Mouse (Mus musculus) gastrocnemius, adult 2 months (tissue): ENCODE data around the gene Dnajc16. TPM values are rescaled to one million over a fixed set of nuclear protein-coding genes. Genes with fewer than 3 reads are reported as not detected.

ENCODE experiments used
- DNase-seq: peaks from one replicate; pipeline ENCODE4 v3.0.0; 2022
- H3K27ac ChIP-seq: fragments of 200-600 bp; 2 replicates; pipeline ENCODE4 v1.8.1; 2022; ENCODE audit warnings: mild to moderate bottlenecking
- H3K4me3 ChIP-seq: fragments of 200-600 bp; 2 replicates; pipeline ENCODE4 v1.8.1; 2022; ENCODE audit warnings: mild to moderate bottlenecking, moderate library complexity
- CTCF ChIP-seq: fragments of 200-600 bp; IDR thresholded peaks from 2 replicates; pipeline ENCODE4 v1.8.1; 2022; ENCODE audit warnings: antibody characterized with exemption, mild to moderate bottlenecking, moderate library complexity
- intact Hi-C: fragments of 180-260 bp; cut with DNase I; formaldehyde crosslinking; loops from one replicate; pipeline ENCODE4 v1.15.1; 2025
- total RNA-seq, 2 experiments: library from RNA; stranded (reverse); gene quantifications; 2 replicates each; pipeline ENCODE4 v1.2.3; 2021

Gene Dnajc16
- total RNA-seq, 2 experiments from 2014 or later: 12.6 to 12.9 TPM

GRCm38 (mm10) chr4:141731766-141732165 is 59.0 kb downstream of the Dnajc16 start:
- no peak for TF ChIP-seq CTCF
- no peak overlapping the region for H3K4me3 ChIP-seq
- no peak overlapping the region for H3K27ac ChIP-seq
- intact Hi-C loops: no loop called here
- no peak for DNase-seq

DNA sequence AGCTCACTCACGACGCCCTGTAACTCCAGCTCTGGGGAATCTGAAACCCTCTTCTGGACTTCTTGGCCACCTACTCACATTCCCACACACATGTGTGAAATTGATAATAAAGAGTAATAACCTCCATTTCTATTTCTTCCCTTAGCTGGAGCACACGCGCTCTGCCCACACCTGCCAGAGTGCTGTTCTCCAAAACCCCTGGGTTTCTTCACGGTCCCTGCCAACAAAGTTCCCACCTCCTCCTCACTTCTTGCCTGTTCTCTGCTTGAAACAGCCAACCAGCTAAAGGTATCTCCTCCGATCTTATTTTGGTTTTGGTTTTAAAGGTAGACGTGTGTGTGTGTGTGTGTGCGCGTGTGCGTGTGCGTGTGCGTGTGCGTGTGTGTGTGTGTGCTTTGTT is 60.3 kb downstream of the Dnajc16 start:
- Histone ChIP-seq H3K27ac (peak overlapping the region; percentile 51; the same call in 1 of the 2 replicates), H3K4me3 (no peak overlapping the region)
- DNase-seq: no peak
- intact Hi-C loops: no loop called here
- TF ChIP-seq CTCF: no peak

- Histone ChIP-seq H3K27ac (no peak overlapping the region), H3K4me3 (no peak overlapping the region)
- no peak for DNase-seq
- intact Hi-C loops: no loop called here
- TF ChIP-seq CTCF: no peak
These were observed 61.5 kb downstream of the Dnajc16 start for GRCm38 (mm10) chr4:141729266-141729665.

DNA sequence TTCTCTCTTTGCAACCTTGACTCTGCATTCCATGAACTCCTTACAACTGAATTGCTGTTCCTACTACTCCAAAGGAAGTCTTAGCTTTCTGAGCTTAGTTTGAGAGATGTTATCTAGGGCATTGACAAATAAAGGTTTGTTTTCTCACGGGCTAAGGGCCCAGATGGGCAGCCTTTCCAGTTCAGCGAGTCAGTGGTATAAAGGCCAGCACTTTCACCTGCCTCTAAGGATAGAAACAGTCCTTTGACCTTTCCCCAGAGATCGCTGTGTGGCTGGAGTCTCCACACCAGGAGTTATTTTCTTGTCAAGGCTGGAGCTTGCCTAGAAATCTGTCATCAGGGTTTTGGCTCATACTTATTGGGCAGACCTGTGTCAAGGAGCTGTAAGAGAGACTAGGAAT is 65.0 kb downstream of the Dnajc16 start:
- no peak for TF ChIP-seq CTCF
- Histone ChIP-seq H3K4me3 (no peak overlapping the region), H3K27ac (peak overlapping the region; percentile 80)
- intact Hi-C loops: no loop called here
- no peak for DNase-seq

DNA sequence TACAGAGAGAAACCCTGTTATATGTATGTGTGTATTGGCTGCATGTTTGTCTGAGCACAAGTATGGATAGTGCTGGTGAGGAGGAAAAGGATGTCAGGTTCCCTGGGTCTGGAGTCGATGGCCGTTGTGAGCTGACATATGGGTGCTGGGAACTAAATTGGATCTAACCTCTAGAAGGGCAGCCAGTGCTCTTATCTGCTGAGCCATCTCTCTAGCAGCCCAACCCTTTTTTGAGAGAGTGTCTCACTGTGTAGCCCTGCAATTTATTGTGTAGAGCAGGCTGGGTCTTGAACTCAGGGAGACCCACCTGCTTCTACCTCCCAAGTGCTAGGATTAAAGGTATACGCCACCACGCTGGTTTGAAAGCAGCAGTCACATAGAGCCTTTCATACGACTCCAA is 65.5 kb downstream of the Dnajc16 start:
- TF ChIP-seq CTCF: no peak
- Histone ChIP-seq H3K27ac (peak overlapping the region; percentile 80), H3K4me3 (no peak overlapping the region)
- DNase-seq: no peak
- intact Hi-C loops: no loop called here

DNA sequence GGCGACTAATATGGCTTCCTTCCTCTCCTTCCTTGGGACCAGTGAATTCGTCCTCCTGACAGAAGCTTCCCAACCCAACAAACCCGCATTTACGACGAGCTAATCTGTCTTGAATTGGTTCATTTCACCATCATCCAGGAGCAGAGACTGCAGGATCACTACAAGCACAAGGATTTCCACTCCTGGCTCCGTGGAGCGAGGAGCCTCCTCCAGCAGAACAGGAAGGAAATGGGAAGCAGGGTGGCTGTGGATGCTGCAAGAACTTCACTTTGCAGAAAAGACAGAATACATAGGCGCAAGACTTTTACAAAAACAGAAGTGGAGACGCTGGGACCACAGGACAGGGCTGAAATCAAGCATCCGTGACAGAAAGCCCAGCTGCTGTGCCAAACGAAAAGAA is 66.1 kb downstream of the Dnajc16 start:
- intact Hi-C loops: loop anchor here (5.0 kb wide), 1 partner anchor 68 kb away; the partner anchor contains the start of genes Casp9 and Dnajc16
- H3K4me3 ChIP-seq: peak overlapping the region; percentile 25
- no peak for TF ChIP-seq CTCF
- peak overlapping the region; percentile 80 for H3K27ac ChIP-seq
- DNase-seq: no peak

- TF ChIP-seq CTCF: no peak
- Histone ChIP-seq H3K27ac (peak overlapping the region; percentile 98), H3K4me3 (peak overlapping the region; percentile 92)
- intact Hi-C loops: loop anchor here (5.0 kb wide), 1 partner anchor 69 kb away; the partner anchor contains the start of genes Casp9 and Dnajc16
- no peak for DNase-seq
These were observed 67.1 kb downstream of the Dnajc16 start for GRCm38 (mm10) chr4:141723673-141724068.

DNA sequence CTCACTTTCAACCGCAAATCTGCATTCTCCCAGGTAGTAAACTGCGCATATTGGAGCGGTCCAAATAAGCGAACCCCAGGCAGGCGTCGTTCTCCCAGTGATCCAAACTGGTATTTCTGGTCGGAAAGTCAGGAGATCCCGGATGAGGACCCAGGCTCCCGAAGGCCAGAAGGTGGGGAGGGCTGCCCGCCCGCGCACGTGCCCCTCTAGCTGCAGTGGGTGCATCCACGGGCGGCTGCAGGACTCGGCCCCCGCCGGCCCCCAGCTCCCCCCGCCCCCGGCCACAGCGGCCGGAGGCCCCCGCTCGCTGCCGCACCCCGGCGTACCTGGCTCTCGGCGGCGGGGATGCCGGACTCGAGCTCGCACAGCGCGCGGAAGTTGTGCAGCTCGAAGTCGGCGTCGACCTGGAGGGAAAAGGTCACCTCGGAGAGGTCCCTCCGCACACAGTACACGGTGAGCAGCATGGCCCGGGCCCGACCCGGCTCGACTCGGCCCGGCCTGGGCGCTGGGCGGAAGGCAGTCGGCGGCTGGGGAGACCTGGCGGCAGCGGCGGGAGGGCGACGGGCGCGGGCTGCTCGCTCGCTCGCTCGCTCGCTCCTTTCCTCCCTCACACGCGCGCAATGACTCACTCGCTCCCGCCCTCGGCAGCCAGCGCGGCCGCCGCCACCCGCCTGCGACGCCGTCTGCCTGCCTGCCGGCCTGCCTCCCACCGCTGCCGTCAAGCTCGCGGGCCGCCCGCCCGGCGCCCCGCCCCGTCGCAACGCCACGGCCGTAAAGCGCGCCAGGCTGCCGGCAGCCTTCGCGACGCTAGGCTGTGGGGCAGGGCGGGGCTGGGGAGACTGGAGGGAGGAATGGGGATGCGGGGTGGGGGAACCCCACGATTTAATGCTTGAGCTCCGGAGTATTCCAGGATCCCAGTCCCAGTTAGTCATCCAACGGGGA is 67.7 kb downstream of the Dnajc16 start, which contains the start of gene Ddi2:
Ddi2 (minus strand) TSS at position 689 of the 942 bp plus-strand sequence.
- Histone ChIP-seq H3K27ac (peak within 1 kb of the TSS; percentile 98), H3K4me3 (peak within 1 kb of the TSS; percentile 92)
- intact Hi-C loops: loop anchor here (5.0 kb wide), 1 partner anchor 69 kb away; the partner anchor contains the start of genes Casp9 and Dnajc16
- peak; percentile 97 for DNase-seq
- no peak for TF ChIP-seq CTCF

- DNase-seq: no peak
These were observed 68.8 kb downstream of the Dnajc16 start for GRCm38 (mm10) chr4:141721961-141722360.

GRCm38 (mm10) chr4:141720761-141721523 is 69.8 kb downstream of the Dnajc16 start:
- intact Hi-C loops: loop anchor here (5.0 kb wide), 1 partner anchor 71 kb away; the partner anchor contains the start of genes Casp9 and Dnajc16
- DNase-seq: peak; percentile 40
- no peak for TF ChIP-seq CTCF
- H3K4me3 ChIP-seq: peak overlapping the region; percentile 92
- H3K27ac ChIP-seq: peak overlapping the region; percentile 98

More at GRCm38 (mm10) chr4:141721961-141722360, 68.8 kb downstream of the Dnajc16 start:
- no peak for TF ChIP-seq CTCF
- peak overlapping the region; percentile 98 for H3K27ac ChIP-seq
- peak overlapping the region; percentile 92 for H3K4me3 ChIP-seq
- intact Hi-C loops: loop anchor here (5.0 kb wide), 1 partner anchor 70 kb away; the partner anchor contains the start of genes Casp9 and Dnajc16

- no peak for DNase-seq
- peak overlapping the region; percentile 92 for H3K4me3 ChIP-seq
- peak overlapping the region; percentile 98 for H3K27ac ChIP-seq
- intact Hi-C loops: no loop called here
- TF ChIP-seq CTCF: no peak
These were observed 71.4 kb downstream of the Dnajc16 start for GRCm38 (mm10) chr4:141719304-141719703.

- H3K4me3 ChIP-seq: no peak overlapping the region
- no peak for DNase-seq
- peak overlapping the region; percentile 98 for H3K27ac ChIP-seq
- intact Hi-C loops: no loop called here
- TF ChIP-seq CTCF: no peak
These were observed 73.1 kb downstream of the Dnajc16 start for GRCm38 (mm10) chr4:141717633-141718032.
